Mouse (Mus musculus) cerebellum, adult 2 months (tissue): ENCODE measurements around the gene Tmeff2.

Experiments used
- CTCF ChIP-seq: fragments of 200-500 bp; IDR thresholded peaks from 2 replicates; pipeline ENCODE4 v1.5.1; 2011; ENCODE audit warnings: low read depth, mild to moderate bottlenecking, control low read depth, low read length, moderate library complexity, borderline replicate concordance; ENCODE audit not compliant: insufficient read depth
- POLR2A ChIP-seq: fragments of 200-500 bp; IDR thresholded peaks from 2 replicates; pipeline ENCODE4 v1.6.1; 2011; ENCODE audit warnings: low read length, control low read depth, borderline replicate concordance; ENCODE audit not compliant: insufficient read depth

DNA sequence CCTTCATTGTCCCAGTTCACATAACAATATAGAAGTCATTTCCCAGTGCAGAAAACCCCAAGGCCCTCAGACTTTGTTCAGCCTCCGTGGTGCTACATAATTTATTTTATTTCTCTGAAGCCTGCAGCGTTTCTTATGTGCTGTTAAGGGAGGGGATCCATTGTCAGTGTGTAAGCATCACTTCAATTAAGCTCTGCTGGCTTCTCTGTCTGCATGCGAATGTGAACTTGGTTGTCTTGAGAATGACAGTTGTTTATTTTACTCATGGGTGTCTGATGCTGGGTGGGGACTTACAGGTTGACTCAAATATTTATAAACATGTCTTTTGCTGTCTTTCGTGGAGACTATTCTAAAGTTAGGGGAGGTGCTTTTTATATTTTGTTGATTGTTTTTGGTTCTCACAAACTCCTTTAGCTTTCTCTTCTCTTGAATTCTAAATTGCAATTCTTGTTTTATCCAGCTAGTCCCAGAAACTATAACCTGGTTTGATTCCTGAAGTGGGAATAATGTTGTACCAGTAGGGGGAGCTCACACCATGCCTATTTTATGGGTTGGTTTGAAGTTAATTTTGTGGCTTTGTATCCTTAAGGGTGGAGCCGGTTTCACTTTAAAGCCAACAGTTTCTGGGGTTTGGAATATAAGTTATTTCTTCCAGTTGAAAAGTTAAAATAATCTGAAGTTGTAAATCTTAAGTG lies 61.7 kb downstream of the Tmeff2 start:
- TF ChIP-seq POLR2A (no peak), CTCF (peak; percentile 16; the same call in 1 of the 2 replicates)
